Mouse (Mus musculus) G1E (cell line): ENCODE data around the gene 1810043G02Rik.

Experiments used
- CTCF ChIP-seq: IDR thresholded peaks from 2 replicates; pipeline ENCODE4 v1.5.1; 2012; ENCODE audit warnings: low read depth, low read length, inconsistent platforms, mixed read lengths
- GATA1 ChIP-seq: IDR thresholded peaks from 2 replicates; pipeline ENCODE4 v1.6.1; 2012; ENCODE audit warnings: borderline replicate concordance, low read length, inconsistent platforms, mixed read lengths
- TAL1 ChIP-seq: conservative IDR thresholded peaks from 2 replicates; pipeline ENCODE4 v1.6.1; 2012; ENCODE audit warnings: low read depth, low read length, inconsistent platforms, mixed read lengths

DNA sequence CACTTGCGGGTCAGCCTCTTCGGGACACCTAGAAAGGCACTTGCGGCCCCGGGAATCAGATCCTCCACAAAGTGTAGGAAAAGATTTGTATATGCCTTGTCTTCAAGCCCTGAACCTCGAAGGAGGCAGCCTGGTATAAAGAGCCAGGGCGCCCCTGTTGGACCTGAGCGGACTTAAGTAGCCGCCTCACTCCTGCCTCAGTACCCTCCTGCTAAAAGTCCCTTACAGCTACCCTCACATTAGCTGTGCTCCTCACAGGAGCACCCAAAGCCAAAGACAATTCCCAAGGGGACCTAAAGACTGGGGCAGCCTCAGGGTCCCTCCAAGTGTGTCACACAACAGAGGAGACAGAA lies 8.4 kb upstream of the 1810043G02Rik start:
- no peak for TF ChIP-seq CTCF
- TF ChIP-seq TAL1, result no peak
- no peak for TF ChIP-seq GATA1
